Mouse (Mus musculus) testis, adult 2 months (tissue): ENCODE data around the gene Grip1.

Experiments used
- CTCF ChIP-seq: fragments of 200-500 bp; IDR thresholded peaks from 2 replicates; pipeline ENCODE4 v1.5.1; 2012; ENCODE audit warnings: low read depth, mild to moderate bottlenecking, inconsistent platforms, low read length, moderate library complexity; ENCODE audit not compliant: control insufficient read depth, insufficient read depth, insufficient replicate concordance
- POLR2A ChIP-seq: fragments of 200-500 bp; IDR thresholded peaks from 2 replicates; pipeline ENCODE4 v1.6.1; 2012; ENCODE audit warnings: low read depth, mild to moderate bottlenecking, inconsistent platforms, low read length, moderate library complexity; ENCODE audit not compliant: control insufficient read depth

- TF ChIP-seq CTCF: no peak
- no peak for TF ChIP-seq POLR2A
Observed at GRCm38 (mm10) chr10:119534852-119535251, 81.2 kb downstream of the Grip1 start.
